Mouse (Mus musculus): ENCODE measurements around the gene Gm28038.

DNA sequence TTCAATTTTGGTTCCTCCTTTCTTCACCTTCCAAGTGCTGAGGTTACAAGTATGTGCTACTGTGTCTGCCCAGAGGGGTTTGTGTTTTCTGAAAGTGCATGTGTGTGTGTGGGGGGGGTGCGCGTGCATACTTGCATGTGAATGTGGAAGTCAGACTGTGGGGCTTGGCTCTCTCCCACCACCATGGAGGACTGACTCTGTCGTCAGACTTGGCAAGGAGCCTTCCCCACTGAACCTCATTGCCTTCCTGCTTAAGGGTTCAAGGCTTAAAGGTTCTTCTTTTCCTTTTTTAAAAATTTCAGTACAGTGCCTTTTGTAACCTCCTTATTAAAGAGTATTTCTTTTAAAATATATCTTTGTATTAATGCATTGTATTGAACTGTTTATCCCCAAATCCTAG is 47.9 kb downstream of the Gm28038 start:
- TF ChIP-seq CTCF (IDR thresholded peaks at IDR 0.05; ENCODE audit: insufficient read depth, low read length) (no peak), POLR2A (IDR thresholded peaks at IDR 0.05; ENCODE audit: borderline replicate concordance, extremely low read depth, low read depth, low read length) (no peak)
